Mouse (Mus musculus): ENCODE measurements around the gene Lrrc2.

Gene Lrrc2

DNA sequence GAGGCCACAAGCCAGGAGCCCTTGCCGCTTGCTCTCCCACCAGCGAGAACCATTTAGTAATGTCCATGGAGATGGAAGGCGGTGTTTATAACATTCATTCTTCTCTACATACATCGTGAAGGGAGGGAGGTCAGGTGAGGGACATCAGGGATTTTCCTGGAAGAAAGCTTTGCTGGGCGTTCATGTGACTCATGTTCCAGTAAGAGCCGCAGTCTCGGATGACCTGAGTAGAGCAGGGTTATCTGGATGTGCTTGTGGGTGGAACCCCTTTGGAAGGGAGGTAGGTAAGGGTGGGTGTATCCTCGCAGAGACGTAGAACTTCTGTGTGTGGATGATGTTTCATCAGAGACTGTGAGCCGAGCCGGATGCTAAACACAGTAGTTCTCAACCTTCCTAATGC lies at the start of gene Lrrc2:
Gene Lrrc2, plus strand, starts transcription at position 149 of the 400 bp plus-strand sequence.
- no peak for DNase-seq (ENCODE audit: low spot score in 2 of 2)

DNA sequence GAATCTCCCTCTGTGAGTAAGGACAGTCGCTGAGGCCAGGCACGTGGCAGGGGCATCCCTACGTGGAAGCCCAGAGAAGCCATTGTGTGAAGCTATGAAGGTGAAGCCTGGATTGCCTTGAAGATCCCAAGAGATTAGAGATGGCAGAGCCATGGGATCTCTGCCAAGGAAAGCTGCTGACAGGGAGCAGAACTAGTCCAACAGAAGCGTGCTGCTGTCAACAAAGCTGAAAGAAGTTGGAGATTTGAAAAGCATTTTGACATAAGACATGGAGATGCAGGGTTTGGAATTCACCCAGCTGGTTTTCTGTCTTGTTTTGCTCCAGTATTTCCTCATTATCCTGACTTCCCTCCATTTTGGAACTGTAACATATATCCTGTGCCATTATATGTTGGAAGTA lies 49.1 kb upstream of the Lrrc2 start:
- DNase-seq (ENCODE audit: low spot score in 2 of 2) = no peak

DNA sequence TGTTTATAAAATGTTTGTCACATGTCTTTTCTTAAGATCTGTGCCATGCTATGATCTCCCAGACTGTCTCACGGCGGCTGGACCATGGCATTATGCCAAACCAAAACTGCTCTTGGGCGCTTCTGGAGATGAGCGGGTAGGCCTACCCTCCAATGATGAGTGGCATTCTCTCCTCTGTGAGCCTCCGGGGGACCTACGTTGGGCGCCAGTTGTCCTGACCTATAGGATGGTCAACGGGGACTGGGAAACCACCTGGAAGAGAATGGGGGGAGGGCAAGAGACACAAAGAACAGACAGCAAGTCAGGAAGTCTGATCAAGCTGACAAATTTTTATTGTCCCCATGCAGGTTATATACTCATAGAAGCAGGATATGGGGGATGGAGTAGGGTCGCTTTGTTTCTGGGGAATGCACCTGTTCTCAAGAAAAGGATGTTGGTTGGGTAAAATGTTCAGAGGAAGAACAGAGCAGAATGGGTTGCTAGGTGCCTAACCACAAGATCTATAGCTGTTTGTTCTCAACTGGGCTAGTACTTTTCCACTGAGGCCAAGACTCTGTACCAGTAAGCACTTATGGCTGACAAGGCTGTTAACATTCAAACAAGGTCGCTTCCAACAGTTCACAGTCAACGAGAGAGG lies 44.0 kb upstream of the Lrrc2 start:
- DNase-seq (ENCODE audit: low spot score in 2 of 2) = no peak

DNA sequence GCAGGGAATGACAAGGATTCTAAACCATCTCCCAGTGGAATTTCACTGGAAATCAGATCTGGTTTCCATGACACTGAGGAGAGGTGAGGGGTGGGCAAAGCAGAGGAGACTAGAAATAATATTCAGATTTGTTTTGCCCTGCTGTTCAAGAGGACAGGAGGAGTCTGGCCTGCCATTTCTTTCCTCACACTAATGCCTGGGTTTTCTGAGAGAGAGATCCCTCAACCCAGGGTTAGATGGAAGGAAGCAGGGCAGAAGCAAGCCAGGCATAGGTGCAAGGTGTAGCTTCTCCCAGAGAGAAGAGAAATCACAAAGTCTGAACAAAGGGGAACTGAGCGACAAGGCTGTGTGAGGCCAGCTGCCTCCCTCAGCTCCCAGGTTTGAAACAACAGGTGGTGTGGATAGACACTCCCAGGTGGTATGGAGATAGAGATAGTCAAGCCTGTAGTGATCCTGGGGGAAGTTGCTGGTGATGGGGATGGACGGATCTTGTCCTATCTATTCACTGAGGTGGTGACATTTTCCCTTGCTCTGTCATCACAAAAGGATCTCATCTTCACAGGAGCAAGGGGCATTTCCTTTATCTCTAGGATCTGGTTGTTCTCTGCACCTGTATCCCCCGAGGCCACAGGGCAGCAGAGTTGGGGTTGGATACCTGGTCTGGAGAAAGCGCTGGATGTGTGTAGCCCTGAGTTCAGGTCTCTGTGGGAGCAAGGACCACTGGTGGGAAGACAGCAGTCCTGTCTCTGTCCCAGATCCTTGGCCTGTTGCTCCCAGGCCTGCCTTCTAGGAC lies 43.3 kb upstream of the Lrrc2 start:
- no peak for DNase-seq (ENCODE audit: low spot score in 2 of 2)

DNA sequence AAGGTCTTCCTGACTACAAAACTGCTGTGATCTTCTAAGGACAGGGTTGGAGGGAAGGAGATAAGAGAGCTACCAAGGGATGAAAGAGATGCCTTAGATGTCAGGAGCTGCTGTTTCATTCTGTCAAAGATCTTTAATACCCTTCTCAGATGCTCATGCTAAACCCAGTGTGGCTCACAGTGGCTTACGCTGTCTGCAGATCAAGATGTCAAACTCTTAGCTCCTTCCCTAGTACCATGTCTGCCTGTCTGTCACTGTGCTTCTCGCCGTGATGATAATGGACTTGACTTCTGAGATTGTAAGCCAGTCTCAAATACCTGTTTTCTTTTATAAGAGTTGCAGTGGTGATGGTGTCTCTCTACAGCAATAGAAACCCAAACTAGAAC lies 42.7 kb upstream of the Lrrc2 start:
- no peak for DNase-seq (ENCODE audit: low spot score in 2 of 2)

DNA sequence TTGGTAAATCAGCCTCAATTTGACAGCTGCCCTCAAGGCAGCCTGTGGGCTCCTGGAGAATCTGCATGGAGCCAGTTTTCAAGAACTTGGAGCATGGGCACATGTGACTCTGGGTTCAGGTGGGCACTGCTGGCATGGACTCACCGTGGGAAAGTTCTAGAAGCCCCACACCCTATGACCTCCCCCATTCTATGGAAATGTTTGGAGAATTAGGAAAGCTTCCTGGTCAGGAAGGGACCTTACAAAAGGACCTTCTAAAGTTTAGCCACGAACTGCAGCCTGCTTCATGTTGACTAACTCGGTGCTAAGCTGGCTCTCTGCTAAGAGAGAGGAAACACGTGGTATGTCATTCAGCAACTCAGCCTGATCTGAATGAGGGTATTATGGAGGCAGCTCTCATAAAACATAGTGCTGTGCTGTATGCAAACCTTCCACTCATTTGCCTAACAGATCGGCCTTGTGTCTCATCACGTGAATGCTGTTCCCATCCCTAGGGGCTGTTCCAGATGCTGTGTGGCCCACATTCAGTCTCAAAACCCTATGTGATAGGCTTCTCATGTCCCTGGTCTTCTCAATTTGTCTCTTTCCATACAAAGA lies 41.9 kb upstream of the Lrrc2 start:
- DNase-seq (ENCODE audit: low spot score in 2 of 2) = no peak

DNA sequence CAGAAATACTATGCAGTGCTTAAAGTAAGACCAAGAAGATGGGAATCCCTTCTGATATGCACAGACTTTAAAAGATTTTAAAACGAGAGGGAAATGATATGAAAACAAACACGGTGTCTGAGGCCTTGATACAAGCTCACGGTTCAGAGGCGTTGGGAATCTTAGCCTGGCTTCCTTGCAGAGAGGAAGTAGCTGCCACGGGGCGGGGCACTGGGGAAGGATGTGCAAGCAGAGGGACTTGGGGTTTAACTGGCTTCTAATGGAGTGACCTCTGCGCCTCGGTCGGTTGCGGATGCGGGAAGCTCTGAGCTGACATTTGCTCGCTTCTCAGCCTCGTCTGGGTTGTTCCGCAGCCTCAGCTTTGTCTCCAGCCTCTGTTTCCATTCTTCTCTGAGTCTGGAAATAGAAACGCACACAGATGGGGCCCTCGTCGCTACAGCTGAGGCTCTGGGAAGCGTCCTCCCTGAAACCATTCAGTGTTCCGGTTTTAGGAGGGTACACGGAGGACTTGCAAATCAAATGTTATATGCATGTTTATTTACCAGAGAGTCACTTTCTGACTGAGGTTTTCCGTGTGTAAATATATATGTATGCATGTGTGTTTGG lies 36.6 kb upstream of the Lrrc2 start:
- DNase-seq (ENCODE audit: low spot score in 2 of 2) = no peak

DNA sequence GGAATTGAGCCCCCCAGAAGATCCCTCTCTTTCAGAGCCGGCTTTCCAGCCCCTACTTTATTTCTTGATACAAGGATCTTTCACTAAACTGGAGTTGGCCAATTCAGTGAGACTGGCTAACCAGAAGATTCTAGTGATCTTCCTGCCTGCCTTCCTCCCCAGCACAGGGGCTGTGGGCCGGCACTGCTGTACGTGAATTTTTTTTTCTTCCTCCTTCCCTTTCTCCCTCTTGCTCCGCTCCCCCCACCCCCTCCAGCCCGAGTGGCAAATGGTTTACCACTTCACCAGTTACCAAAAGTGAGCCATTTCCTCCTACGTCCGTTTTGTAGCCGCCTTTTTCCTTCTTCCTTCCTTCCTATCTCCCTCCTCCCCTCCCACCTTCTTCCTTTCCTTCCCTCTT lies 35.9 kb upstream of the Lrrc2 start:
- no peak for DNase-seq (ENCODE audit: low spot score in 2 of 2)

DNA sequence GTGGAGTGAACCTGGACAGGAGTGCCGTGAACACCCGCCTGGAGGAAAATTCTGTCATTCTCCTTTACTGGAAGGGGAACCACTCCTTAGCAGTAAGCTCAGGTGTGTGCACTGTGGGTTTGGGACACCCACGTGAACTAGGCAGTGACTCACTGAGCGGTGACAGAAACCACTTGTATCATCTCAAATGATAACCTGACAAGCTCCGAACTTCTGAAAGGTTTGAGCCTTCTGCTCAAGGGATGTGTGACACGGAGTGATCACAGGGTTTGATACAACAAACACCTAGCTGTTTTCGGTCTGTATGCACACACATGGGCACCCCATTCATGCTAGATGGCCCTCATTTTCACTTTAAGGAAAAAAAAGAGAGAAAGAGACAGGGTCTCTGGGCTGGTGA lies 34.6 kb upstream of the Lrrc2 start, which contains the start of gene Fam240a:
Gene Fam240a, minus strand, starts transcription at position 76 of the 400 bp plus-strand sequence.
- DNase-seq (ENCODE audit: low spot score in 2 of 2) = no peak

DNA sequence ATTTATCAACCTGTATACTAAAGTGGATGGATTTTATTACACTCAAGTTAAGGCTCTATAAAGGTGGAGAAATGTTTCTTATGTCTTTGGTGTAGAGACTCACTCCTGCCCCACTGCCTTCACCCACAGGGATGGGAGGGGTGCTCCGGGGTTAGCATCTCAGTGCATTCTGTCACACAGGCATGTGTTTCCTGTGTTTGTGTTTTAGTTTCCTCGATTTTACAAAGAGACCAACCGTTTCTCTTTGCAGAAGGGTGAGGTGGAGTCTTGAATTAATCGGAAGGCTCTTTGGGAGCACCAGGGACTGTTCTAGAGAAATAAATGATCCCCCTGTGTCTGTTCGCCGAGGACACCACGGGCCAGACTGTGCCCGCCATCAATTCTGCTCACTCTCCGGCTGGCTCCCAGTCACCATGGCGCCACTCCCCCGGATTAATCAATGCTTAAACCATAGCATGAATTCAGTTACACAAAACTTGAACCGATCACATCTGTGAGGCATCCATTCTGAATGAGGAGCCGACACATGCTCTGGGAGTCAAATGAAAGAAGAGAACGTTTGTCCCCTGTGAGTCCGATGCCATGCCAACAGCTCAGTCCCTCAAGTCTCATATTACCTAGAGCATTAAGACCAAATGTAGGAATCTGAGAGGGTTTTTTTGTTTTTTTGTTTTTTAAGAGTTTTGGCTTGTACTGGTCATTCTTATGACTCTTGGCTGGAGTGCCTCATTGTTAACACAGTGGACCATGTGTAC lies 30.5 kb upstream of the Lrrc2 start:
- DNase-seq (ENCODE audit: low spot score in 2 of 2) = no peak

DNA sequence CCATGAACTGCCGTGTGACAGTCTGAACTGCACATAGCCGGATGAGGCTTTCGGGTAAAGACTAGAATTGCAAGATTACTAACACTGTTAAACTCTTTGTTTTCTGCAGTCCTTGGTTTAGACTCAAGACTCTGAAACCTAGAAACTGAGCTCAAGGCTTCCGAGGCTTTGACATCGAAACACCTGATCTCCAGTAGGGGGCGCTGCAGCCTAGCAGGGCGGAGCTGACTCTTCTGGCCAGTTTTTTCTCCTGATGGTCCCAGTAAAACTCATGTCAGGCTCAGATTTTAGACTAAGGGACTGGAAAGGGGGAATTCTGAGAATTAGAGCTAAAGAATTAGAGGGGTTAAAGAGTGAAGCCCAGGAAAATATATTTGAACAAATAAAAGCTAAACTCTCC lies 28.6 kb upstream of the Lrrc2 start:
- peak; percentile 33 to 78 for DNase-seq (ENCODE audit: low spot score in 2 of 2)

DNA sequence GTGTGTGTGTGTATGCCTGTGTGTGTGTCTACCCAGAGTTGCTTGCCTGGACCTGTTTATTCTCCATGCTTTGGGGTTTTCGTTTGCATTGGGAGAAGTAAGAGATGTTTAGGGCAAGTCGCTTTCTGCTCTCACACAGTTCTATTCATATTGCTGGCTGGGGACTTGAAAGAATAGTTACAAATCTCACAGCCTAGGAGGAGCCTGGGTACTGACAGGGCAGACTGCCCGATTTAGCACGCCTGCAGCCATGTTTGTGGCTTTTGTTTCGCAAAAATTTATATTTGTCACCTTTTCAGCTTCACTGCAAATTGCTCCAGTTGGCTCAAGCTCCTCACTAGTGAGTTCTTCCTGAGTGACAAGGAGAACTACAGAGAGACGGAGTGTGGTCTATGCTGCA lies 19.8 kb upstream of the Lrrc2 start:
- no peak for DNase-seq (ENCODE audit: low spot score in 2 of 2)

DNA sequence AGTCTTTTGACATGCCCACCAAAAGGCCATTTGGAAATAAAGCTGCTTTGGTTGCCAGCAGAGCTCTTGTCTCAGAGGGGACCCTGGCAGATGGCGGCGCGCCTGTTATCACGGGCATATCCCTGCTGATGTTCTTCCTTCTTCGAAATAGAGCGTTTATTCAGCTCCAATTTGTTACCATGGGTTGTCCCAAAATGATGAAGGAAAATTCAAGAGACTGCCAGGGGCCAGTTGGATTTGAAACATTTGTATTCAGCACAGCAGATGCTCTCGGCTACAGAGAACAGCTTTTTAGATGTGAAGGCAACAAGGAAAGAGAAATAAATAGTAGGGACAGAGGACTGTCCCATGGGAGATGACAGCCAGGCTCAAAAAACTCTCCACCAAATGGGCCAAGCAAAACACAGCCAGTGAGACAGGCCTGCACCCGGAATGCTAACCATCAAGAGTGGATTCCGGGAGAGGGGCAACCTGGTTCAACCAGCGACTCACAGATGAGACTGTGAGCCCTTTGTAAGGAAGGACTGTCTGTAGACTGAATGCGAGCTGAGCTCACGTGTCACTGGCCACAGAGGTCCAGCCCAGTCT lies 17.4 kb upstream of the Lrrc2 start:
- DNase-seq (ENCODE audit: low spot score in 2 of 2) = no peak

DNA sequence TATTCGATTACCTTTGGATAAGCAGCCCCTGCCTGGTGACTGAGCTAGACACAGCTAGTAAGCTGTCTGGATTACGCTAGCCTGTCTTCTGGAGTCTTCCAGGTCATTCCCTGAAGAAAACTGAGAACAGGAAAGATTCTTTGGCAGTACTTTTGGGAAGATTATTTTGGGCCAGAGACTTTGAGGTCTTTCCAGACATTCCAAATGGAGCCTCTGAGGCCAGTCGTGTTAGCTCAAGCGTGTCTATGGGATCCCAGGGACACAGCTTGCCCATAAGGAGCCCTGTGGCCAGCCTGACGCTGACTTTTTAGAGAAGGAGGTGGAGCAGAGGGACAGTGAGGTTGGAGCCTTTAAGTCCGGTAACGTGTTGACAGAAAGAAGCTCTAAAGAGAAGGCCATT lies 15.4 kb upstream of the Lrrc2 start:
- no peak for DNase-seq (ENCODE audit: low spot score in 2 of 2)

DNA sequence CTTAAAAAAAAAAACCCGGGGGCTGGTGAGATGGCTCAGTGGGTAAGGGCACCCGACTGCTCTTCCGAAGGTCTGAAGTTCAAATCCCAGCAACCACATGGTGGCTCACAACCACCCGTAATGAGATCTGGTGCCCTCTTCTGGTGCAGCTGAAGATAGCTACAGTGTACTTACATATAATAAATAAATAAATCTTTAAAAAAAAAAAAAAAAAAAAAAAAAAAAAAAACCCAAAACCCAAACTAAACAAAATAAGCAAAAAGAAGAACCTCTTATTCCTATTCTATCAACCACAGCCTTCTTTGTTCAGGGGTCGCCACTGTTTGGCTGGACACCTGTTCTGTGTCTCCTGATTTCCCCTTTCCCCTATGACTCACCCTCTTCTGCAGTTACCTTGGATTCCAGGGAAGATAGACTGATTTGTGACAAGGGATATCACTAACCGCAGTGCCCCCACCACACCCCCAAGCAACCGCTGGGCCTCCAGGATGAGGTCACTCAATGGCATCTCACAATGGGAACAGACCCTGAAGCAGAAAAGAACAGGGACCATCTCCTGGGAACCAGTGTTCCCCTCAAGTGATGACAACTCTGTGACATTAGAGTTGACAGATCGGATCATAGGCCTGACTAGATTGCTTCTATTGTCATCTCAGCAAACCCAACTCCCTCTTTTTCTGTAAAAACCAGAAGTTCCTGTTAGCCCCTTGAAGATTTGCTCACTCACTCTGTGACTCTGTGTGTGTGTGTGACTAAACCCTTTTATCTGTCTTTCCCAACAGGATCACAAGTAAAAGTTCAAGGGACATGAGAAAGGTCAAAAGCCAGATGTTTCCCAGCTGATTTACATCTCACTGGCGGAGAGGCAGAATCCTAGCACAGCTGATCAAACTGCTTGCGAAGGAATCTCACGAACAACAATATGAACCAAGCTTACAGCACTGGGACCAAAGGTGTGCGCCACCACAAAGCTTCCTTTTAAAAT lies 13.5 kb upstream of the Lrrc2 start:
- DNase-seq (ENCODE audit: low spot score in 2 of 2) = no peak

DNA sequence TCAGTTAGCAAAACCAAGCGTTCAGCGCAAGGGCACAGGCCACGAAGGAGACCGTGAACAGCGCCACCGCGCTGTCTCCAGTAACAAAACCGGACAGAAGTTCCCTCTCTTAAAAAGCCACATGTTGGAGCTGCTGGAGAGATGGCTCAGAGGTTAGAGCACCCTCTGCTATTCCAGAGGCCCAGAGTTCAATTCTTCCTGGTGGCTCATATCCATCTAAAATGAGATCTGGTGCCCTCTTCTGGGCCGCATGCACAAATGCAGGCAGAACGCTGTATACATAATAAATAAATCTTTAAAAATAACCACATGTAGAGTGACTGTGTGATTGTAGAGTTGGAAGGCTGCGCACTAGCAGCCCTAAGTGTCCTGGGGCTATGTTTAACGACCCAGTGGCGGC lies 7.1 kb upstream of the Lrrc2 start:
- no peak for DNase-seq (ENCODE audit: low spot score in 2 of 2)

DNA sequence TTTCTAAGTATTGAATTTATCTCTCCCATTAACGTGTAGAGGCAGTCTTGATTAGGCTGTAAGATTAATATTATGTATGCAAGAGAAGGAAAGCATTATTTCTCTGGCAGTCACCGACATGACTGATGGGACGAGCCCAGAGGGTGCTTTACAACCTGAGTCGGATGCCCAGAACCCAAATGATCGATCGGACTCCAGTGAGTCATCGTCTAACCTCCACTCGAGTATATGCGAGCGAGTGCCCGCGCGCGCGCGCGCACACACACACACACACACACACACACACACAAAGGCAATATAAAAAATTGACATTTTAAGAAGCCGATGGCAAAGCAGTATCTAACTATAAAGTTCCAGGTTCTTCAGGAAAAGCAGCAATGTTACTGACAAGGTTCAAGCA lies 6.0 kb upstream of the Lrrc2 start:
- no peak for DNase-seq (ENCODE audit: low spot score in 2 of 2)

DNA sequence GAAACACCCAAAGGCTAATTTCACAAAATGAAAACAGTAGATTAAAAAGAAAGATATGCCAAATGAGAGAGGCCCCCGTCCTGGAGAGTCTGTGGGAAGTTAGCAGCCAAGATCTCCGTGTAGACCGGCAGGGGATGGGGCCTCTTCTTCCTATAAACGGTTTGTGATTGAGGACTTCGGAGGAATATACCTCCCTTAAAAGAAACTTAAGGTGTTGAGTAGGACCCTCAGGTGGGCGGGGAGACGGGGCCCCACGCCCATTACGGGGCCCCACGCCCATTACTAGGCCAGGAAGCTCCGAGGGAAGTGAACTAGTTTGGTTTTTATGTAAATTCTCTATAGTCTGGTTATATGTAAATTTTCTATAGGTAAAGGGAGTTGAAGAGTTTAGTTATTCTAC lies 5.4 kb upstream of the Lrrc2 start, which contains the start of gene Tdgf1:
Gene Tdgf1, minus strand, starts transcription at position 233 of the 400 bp plus-strand sequence.
- no peak for DNase-seq (ENCODE audit: low spot score in 2 of 2)

DNA sequence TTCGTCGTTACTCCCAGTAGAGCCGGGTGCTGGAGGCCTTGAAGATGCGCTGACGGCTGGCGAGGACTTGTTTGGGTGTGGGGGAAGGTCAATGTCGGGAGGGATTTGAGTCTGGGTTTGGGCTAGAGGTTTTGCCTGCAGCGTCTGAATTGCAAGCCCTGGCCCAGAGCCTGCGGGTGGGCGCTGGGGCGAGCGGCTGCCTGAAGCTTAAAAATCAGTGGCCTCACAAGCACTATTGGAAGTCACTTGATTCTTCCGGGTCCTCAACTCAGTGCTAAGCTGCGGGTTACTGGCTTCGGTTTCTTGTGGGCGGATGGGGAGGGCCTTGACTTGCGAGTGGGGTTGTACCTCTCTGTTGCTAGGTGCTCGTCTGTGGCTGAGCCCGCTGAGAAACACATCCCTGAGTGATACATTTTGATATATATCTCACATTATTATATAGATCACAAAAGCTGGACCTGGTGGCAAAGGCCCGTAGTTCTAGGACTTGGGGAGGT lies 4.7 kb upstream of the Lrrc2 start:
- DNase-seq (ENCODE audit: low spot score in 2 of 2) = peak in 1 of 2 experiments; percentile 28

DNA sequence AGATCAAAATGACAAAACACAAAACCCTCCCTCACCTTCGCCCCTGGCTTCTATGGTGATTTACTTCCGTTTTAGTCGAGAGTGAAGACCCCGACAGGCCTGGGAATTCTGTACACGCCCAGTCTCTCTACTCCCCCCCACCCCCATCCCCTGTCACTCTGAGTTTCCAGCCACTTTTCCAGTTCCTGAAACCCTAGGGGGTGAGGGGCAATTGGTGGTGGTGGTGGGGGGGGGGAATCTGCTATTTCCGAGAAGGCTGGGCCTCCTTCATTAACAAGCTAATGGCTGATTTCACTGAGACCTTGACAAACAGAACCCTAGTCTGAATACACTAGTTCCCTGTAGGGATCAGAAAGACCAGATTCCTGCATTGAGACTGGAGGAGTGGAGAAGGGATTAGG lies 4.1 kb upstream of the Lrrc2 start:
- no peak for DNase-seq (ENCODE audit: low spot score in 2 of 2)
